Mouse (Mus musculus) monocyte, adult 59 days (primary cell): ENCODE results near the gene Cav3. TPM values are rescaled to one million over a fixed set of nuclear protein-coding genes. Genes with fewer than 3 reads are reported as not detected.

Source experiments
- total RNA-seq, 2 experiments: library from RNA; stranded (reverse); gene quantifications; one replicate each; pipeline ENCODE4 v1.2.4; 2023

The Cav3 gene
- total RNA-seq: not detected

DNA sequence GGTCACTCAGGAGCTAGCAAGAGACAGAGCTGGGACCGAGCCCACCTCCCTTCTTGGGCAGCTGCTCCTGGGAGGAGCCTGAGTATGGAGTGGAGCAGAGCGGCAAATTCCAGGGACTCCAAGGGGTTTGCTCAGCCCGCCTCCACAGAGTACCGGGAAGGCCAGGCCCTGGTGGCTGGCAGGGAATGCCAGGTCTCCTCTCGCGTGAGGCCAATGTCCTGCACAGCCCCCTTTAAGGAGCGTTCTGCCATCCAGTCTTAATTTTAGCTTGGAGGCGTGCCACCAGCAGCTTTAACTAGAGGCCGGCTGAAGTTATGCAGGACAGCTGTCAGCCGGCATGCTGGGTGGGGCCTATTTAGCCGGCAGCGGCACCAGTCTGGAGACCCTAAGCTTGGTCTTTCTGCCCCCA is at the start of gene Cav3:
Gene Cav3 (plus strand): TSS at position 165 of the 409 bp plus-strand sequence.

DNA sequence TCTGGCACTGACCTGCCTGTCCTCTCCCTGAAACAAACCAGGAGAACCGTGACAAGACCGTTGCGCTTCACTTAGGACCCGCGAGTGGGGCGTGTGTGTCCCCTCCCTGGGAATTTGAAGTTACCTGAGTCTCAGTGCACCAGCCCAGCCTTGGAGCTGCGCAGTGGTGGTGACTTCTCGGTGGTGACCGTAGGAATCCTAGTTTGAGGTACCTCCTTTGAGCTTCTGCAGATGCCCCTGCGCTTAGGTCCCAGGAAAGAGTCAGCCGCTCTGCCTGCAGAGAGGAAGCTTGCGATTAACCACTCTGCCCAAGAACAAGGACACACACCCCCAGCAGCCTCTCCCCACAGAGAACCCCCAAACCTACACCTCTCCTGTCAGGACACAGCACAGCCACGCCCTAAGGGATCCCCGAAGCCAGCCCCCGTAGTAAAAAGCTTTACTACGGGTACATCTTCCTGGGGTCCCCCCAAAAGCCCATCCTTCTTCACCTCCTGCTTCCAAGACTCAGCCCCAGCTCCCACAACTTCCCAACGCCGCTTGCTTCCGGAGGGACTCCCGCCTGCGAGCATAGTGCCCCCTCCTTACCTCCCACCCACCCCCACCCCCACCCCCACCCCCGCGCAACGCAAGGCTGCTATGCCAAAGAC is 30.7 kb downstream of the Cav3 start, which contains the start of gene Oxtr:
Gene Oxtr (minus strand): TSS at position 34 of the 650 bp plus-strand sequence.

Other genes with a start within 250 kb of the Cav3 start
- not detected for gene Lmcd1, start 185.7 kb upstream of the Cav3 start, total RNA-seq
- not detected for gene Ssu2, start 71.5 kb upstream of the Cav3 start, total RNA-seq
- gene Oxtr, start 30.4 kb downstream of the Cav3 start, total RNA-seq: not detected
- gene Rad18, start 237.2 kb downstream of the Cav3 start, total RNA-seq: 1 to 10 TPM; 5.9 to 6.3 TPM